Mouse (Mus musculus): ENCODE data around the gene Iqcf5. TPM values are rescaled to one million over a fixed set of nuclear protein-coding genes. Genes with fewer than 3 reads are reported as not detected.
A peak's percentile ranks its signal among the peaks of the same experiment; 100 is the strongest.
"Not testable (repeated sequence)": the region's sequence is repeated elsewhere in the genome, so short reads cannot be mapped to it uniquely, and the experiment has no call there.

The Iqcf5 gene
- total RNA-seq, 2 experiments from 2014 or later: not detected

GRCm38 (mm10) chr9:106480541-106480940 lies 33.8 kb upstream of the Iqcf5 start:
- ATAC-seq (replicated peaks; ENCODE audit: low FRiP score, poor library complexity, severe bottlenecking): no peak

GRCm38 (mm10) chr9:106481075-106481474 lies 33.3 kb upstream of the Iqcf5 start:
- no peak for ATAC-seq (replicated peaks; ENCODE audit: low FRiP score, poor library complexity, severe bottlenecking)

GRCm38 (mm10) chr9:106481676-106482075 lies 32.7 kb upstream of the Iqcf5 start:
- ATAC-seq (replicated peaks; ENCODE audit: low FRiP score, poor library complexity, severe bottlenecking): no peak

GRCm38 (mm10) chr9:106482578-106483115 lies 31.7 kb upstream of the Iqcf5 start:
- no peak for ATAC-seq (replicated peaks; ENCODE audit: low FRiP score, poor library complexity, severe bottlenecking)

GRCm38 (mm10) chr9:106483136-106483535 lies 31.2 kb upstream of the Iqcf5 start:
- ATAC-seq (replicated peaks; ENCODE audit: low FRiP score, poor library complexity, severe bottlenecking): no peak

GRCm38 (mm10) chr9:106483606-106484005 lies 30.8 kb upstream of the Iqcf5 start:
- no peak for ATAC-seq (replicated peaks; ENCODE audit: low FRiP score, poor library complexity, severe bottlenecking)

- ATAC-seq (replicated peaks; ENCODE audit: low FRiP score, poor library complexity, severe bottlenecking): no peak
These were observed 29.3 kb upstream of the Iqcf5 start for GRCm38 (mm10) chr9:106485076-106485475.

- ATAC-seq (replicated peaks; ENCODE audit: low FRiP score, poor library complexity, severe bottlenecking): not testable (repeated sequence)
These were observed 26.8 kb upstream of the Iqcf5 start for GRCm38 (mm10) chr9:106487602-106488001.

GRCm38 (mm10) chr9:106499667-106500066 lies 14.7 kb upstream of the Iqcf5 start, which contains the start of gene Iqcf1:
Gene Iqcf1 (plus strand): TSS chr9:106499967.
- no peak for ATAC-seq (replicated peaks; ENCODE audit: low FRiP score, poor library complexity, severe bottlenecking)

- no peak for ATAC-seq (replicated peaks; ENCODE audit: low FRiP score, poor library complexity, severe bottlenecking)
These were observed 12.5 kb upstream of the Iqcf5 start for GRCm38 (mm10) chr9:106501846-106502245.

GRCm38 (mm10) chr9:106504246-106504645 lies 10.1 kb upstream of the Iqcf5 start:
- no peak for ATAC-seq (replicated peaks; ENCODE audit: low FRiP score, poor library complexity, severe bottlenecking)

GRCm38 (mm10) chr9:106509356-106509755 lies 5.0 kb upstream of the Iqcf5 start:
- ATAC-seq (replicated peaks; ENCODE audit: low FRiP score, poor library complexity, severe bottlenecking): no peak

- no peak for ATAC-seq (replicated peaks; ENCODE audit: low FRiP score, poor library complexity, severe bottlenecking)
These were observed 1.5 kb upstream of the Iqcf5 start for GRCm38 (mm10) chr9:106512729-106513450.

GRCm38 (mm10) chr9:106513566-106513965 lies 807 bp upstream of the Iqcf5 start:
- no peak for ATAC-seq (replicated peaks; ENCODE audit: low FRiP score, poor library complexity, severe bottlenecking)

- no peak for ATAC-seq (replicated peaks; ENCODE audit: low FRiP score, poor library complexity, severe bottlenecking)
These were observed 5.1 kb downstream of the Iqcf5 start for GRCm38 (mm10) chr9:106519433-106519832.

- ATAC-seq (replicated peaks; ENCODE audit: low FRiP score, poor library complexity, severe bottlenecking): no peak
These were observed 5.5 kb downstream of the Iqcf5 start for GRCm38 (mm10) chr9:106519909-106520308.

- ATAC-seq (replicated peaks; ENCODE audit: low FRiP score, poor library complexity, severe bottlenecking): peak; percentile 82
These were observed 17.5 kb downstream of the Iqcf5 start for GRCm38 (mm10) chr9:106531833-106532232.

GRCm38 (mm10) chr9:106534296-106534695 lies 19.9 kb downstream of the Iqcf5 start:
- ATAC-seq (replicated peaks; ENCODE audit: low FRiP score, poor library complexity, severe bottlenecking): no peak

- ATAC-seq (replicated peaks; ENCODE audit: low FRiP score, poor library complexity, severe bottlenecking): no peak
These were observed 20.6 kb downstream of the Iqcf5 start for GRCm38 (mm10) chr9:106534975-106535374.

GRCm38 (mm10) chr9:106561531-106561930 lies 47.2 kb downstream of the Iqcf5 start, which contains the start of gene Iqcf3:
Gene Iqcf3 (minus strand): TSS chr9:106561631.
- ATAC-seq (replicated peaks; ENCODE audit: low FRiP score, poor library complexity, severe bottlenecking): no peak

- ATAC-seq (replicated peaks; ENCODE audit: low FRiP score, poor library complexity, severe bottlenecking): no peak
These were observed 47.9 kb downstream of the Iqcf5 start for GRCm38 (mm10) chr9:106562291-106562690.
